Mouse (Mus musculus): ENCODE data around the gene Plekhg3.

Gene Plekhg3

GRCm38 (mm10) chr12:76583454-76583853 lies 52.8 kb downstream of the Plekhg3 start:
- no peak for DNase-seq (ENCODE audit: low read depth, low spot score)

GRCm38 (mm10) chr12:76585028-76585427 lies 54.3 kb downstream of the Plekhg3 start:
- DNase-seq (ENCODE audit: low read depth, low spot score), result no peak

GRCm38 (mm10) chr12:76587357-76587756 lies 56.7 kb downstream of the Plekhg3 start:
- DNase-seq (ENCODE audit: low read depth, low spot score), result no peak

GRCm38 (mm10) chr12:76589531-76589930 lies 58.8 kb downstream of the Plekhg3 start:
- no peak for DNase-seq (ENCODE audit: low read depth, low spot score)

GRCm38 (mm10) chr12:76591037-76591436 lies 60.3 kb downstream of the Plekhg3 start:
- no peak for DNase-seq (ENCODE audit: low read depth, low spot score)

- peak; percentile 81 for DNase-seq (ENCODE audit: low read depth, low spot score)
Observed at GRCm38 (mm10) chr12:76592213-76592612, 61.5 kb downstream of the Plekhg3 start.

- peak; percentile 9 for DNase-seq (ENCODE audit: low read depth, low spot score)
Observed at GRCm38 (mm10) chr12:76593254-76593653, 62.6 kb downstream of the Plekhg3 start.

- peak; percentile 99 for DNase-seq (ENCODE audit: low read depth, low spot score)
Observed at GRCm38 (mm10) chr12:76593839-76594322, 63.2 kb downstream of the Plekhg3 start.

- DNase-seq (ENCODE audit: low read depth, low spot score), result peak; percentile 11
Observed at GRCm38 (mm10) chr12:76594556-76594955, 63.9 kb downstream of the Plekhg3 start.

GRCm38 (mm10) chr12:76595830-76596229 lies 65.1 kb downstream of the Plekhg3 start:
- no peak for DNase-seq (ENCODE audit: low read depth, low spot score)

GRCm38 (mm10) chr12:76596292-76597023 lies 65.8 kb downstream of the Plekhg3 start:
- peak; percentile 83 for DNase-seq (ENCODE audit: low read depth, low spot score)

GRCm38 (mm10) chr12:76597577-76598100 lies 66.9 kb downstream of the Plekhg3 start:
- peak; percentile 21 for DNase-seq (ENCODE audit: low read depth, low spot score)

- no peak for DNase-seq (ENCODE audit: low read depth, low spot score)
Observed at GRCm38 (mm10) chr12:76598196-76598928, 67.7 kb downstream of the Plekhg3 start.

GRCm38 (mm10) chr12:76603779-76604178 lies 73.1 kb downstream of the Plekhg3 start:
- peak; percentile 15 for DNase-seq (ENCODE audit: low read depth, low spot score)

GRCm38 (mm10) chr12:76604546-76604945 lies 73.9 kb downstream of the Plekhg3 start:
- DNase-seq (ENCODE audit: low read depth, low spot score), result no peak

GRCm38 (mm10) chr12:76605837-76606236 lies 75.1 kb downstream of the Plekhg3 start:
- DNase-seq (ENCODE audit: low read depth, low spot score), result no peak

- DNase-seq (ENCODE audit: low read depth, low spot score), result no peak
Observed at GRCm38 (mm10) chr12:76608241-76608640, 77.5 kb downstream of the Plekhg3 start.

GRCm38 (mm10) chr12:76608997-76609565 lies 78.4 kb downstream of the Plekhg3 start:
- DNase-seq (ENCODE audit: low read depth, low spot score), result no peak

GRCm38 (mm10) chr12:76612621-76613020 lies 81.9 kb downstream of the Plekhg3 start:
- DNase-seq (ENCODE audit: low read depth, low spot score), result no peak

- DNase-seq (ENCODE audit: low read depth, low spot score), result no peak
Observed at GRCm38 (mm10) chr12:76614868-76615579, 84.3 kb downstream of the Plekhg3 start.

- DNase-seq (ENCODE audit: low read depth, low spot score), result no peak
Observed at GRCm38 (mm10) chr12:76615580-76615937, 84.9 kb downstream of the Plekhg3 start.

GRCm38 (mm10) chr12:76618175-76618574 lies 87.5 kb downstream of the Plekhg3 start:
- no peak for DNase-seq (ENCODE audit: low read depth, low spot score)
